Mouse (Mus musculus) naive thymus-derived CD4-positive, alpha-beta T cell, adult 2 months (primary cell): Measurements from ENCODE around the gene Umod.
A peak's percentile ranks its signal among the peaks of the same experiment; 100 is the strongest.

Experiments
- DNase-seq: peaks from one replicate; pipeline ENCODE4 v3.0.0-alpha.2; 2011; ENCODE audit warnings: low read depth

Gene Umod

GRCm38 (mm10) chr7:119479256-119479655 lies at the start of gene Umod:
Gene Umod, minus strand, starts transcription at chr7:119479282.
- no peak for DNase-seq

- DNase-seq: no peak
These were observed 49.5 kb upstream of the Umod start for GRCm38 (mm10) chr7:119528617-119529016.

- DNase-seq: no peak
These were observed 48.5 kb upstream of the Umod start for GRCm38 (mm10) chr7:119527548-119527947.

GRCm38 (mm10) chr7:119527135-119527534 lies 48.1 kb upstream of the Umod start:
- no peak for DNase-seq

GRCm38 (mm10) chr7:119526486-119526885 lies 47.4 kb upstream of the Umod start:
- no peak for DNase-seq

- DNase-seq: no peak
These were observed 46.8 kb upstream of the Umod start for GRCm38 (mm10) chr7:119525881-119526281.

GRCm38 (mm10) chr7:119523389-119523788 lies 44.3 kb upstream of the Umod start, which contains the start of gene Pdilt:
Gene Pdilt, minus strand, starts transcription at chr7:119523489.
- DNase-seq: no peak

GRCm38 (mm10) chr7:119522385-119522784 lies 43.3 kb upstream of the Umod start:
- DNase-seq: no peak

GRCm38 (mm10) chr7:119521816-119522215 lies 42.7 kb upstream of the Umod start:
- DNase-seq: no peak

GRCm38 (mm10) chr7:119519654-119520053 lies 40.6 kb upstream of the Umod start:
- peak; percentile 1 for DNase-seq

- no peak for DNase-seq
These were observed 40.1 kb upstream of the Umod start, which contains the start of gene Acsm5 for GRCm38 (mm10) chr7:119519163-119519562. Gene Acsm5, plus strand, starts transcription at chr7:119519463.

GRCm38 (mm10) chr7:119516272-119516558 lies 37.1 kb upstream of the Umod start:
- DNase-seq: no peak

- peak; percentile 9 for DNase-seq
These were observed 36.6 kb upstream of the Umod start for GRCm38 (mm10) chr7:119515492-119516271.

- no peak for DNase-seq
These were observed 34.0 kb upstream of the Umod start for GRCm38 (mm10) chr7:119513056-119513455.

GRCm38 (mm10) chr7:119511143-119511542 lies 32.1 kb upstream of the Umod start:
- no peak for DNase-seq

GRCm38 (mm10) chr7:119490041-119490780 lies 11.1 kb upstream of the Umod start:
- no peak for DNase-seq

- no peak for DNase-seq
These were observed 7.6 kb upstream of the Umod start for GRCm38 (mm10) chr7:119486683-119487082.

- DNase-seq: no peak
These were observed 5.1 kb upstream of the Umod start for GRCm38 (mm10) chr7:119484154-119484553.

GRCm38 (mm10) chr7:119476500-119477389 lies 2.3 kb downstream of the Umod start:
- no peak for DNase-seq

GRCm38 (mm10) chr7:119459185-119459584 lies 19.9 kb downstream of the Umod start, which contains the start of gene Gp2:
Gene Gp2, minus strand, starts transcription at chr7:119459285.
- no peak for DNase-seq

- DNase-seq: no peak
These were observed 24.9 kb downstream of the Umod start for GRCm38 (mm10) chr7:119454192-119454591.

- no peak for DNase-seq
These were observed 35.2 kb downstream of the Umod start for GRCm38 (mm10) chr7:119443849-119444248.
